Mouse (Mus musculus) liver, postnatal 0 days (tissue): Measurements from ENCODE around the gene Dmtf1. TPM values are rescaled to one million over a fixed set of nuclear protein-coding genes. Genes with fewer than 3 reads are reported as not detected.
"Not testable (repeated sequence)": the region's sequence is repeated elsewhere in the genome, so short reads cannot be mapped to it uniquely, and the experiment has no call there.

Experiments used
- ATAC-seq: fragments of 200-750 bp; cut with Nextera tagmentation; 2 replicates; pipeline ENCODE4 v1.8.0; 2017; ENCODE audit warnings: mild to moderate bottlenecking, moderate library complexity
- DNase-seq: peaks from one replicate; pipeline ENCODE4 v3.0.0-alpha.2; 2016
- H3K27ac ChIP-seq: fragments of 300-500 bp; sonication (generic); 2 replicates; pipeline ENCODE4 v1.5.1; 2014; ENCODE audit warnings: antibody characterized with exemption, moderate library complexity, mild to moderate bottlenecking, low read depth
- H3K27me3 ChIP-seq: fragments of 300-500 bp; sonication (generic); 2 replicates; pipeline ENCODE4 v1.6.1; 2014; ENCODE audit warnings: low read length, control low read depth, mixed read lengths; ENCODE audit not compliant: insufficient read depth
- H3K36me3 ChIP-seq: fragments of 300-500 bp; sonication (generic); replicated peaks from 2 replicates; pipeline ENCODE4 v1.6.1; 2014; ENCODE audit warnings: mild to moderate bottlenecking, control low read depth, low read length, moderate library complexity, mixed read lengths; ENCODE audit not compliant: insufficient read depth
- H3K4me1 ChIP-seq: fragments of 300-500 bp; sonication (generic); 2 replicates; pipeline ENCODE4 v1.6.1; 2014; ENCODE audit warnings: antibody characterized with exemption, mild to moderate bottlenecking, control low read depth; ENCODE audit not compliant: insufficient read depth
- H3K4me2 ChIP-seq: fragments of 300-500 bp; sonication (generic); 2 replicates; pipeline ENCODE4 v1.6.1; 2014; ENCODE audit warnings: low read depth, mild to moderate bottlenecking, low read length, moderate library complexity, mixed read lengths
- H3K4me3 ChIP-seq: fragments of 300-500 bp; sonication (generic); 2 replicates; pipeline ENCODE4 v1.5.1; 2014; ENCODE audit warnings: low read depth, low read length
- H3K9ac ChIP-seq: fragments of 300-500 bp; sonication (generic); replicated peaks from 2 replicates; pipeline ENCODE4 v1.6.1; 2014; ENCODE audit warnings: mild to moderate bottlenecking, moderate library complexity
- H3K9me3 ChIP-seq: fragments of 300-500 bp; sonication (generic); 2 replicates; pipeline ENCODE4 v1.6.1; 2016; ENCODE audit warnings: mild to moderate bottlenecking, control low read depth, low read length, mixed read lengths
- CTCF ChIP-seq: sonication (generic); IDR thresholded peaks from 2 replicates; pipeline ENCODE4 v1.5.1; 2016; ENCODE audit warnings: antibody characterized with exemption, low read depth
- EP300 ChIP-seq: IDR thresholded peaks from 2 replicates; pipeline ENCODE4 v1.6.1; 2016; ENCODE audit warnings: antibody characterized with exemption, low read depth, mild to moderate bottlenecking
- WGBS: fragments of 180-500 bp; shearing (Covaris S2); extraction: QIAGEN DNeasy Blood & Tissue Kit; methylation state at CpG from one replicate; pipeline ENCODE4 v1.1.7; 2014; ENCODE audit not compliant: insufficient replicate concordance; 5-methylcytosine and 5-hydroxymethylcytosine counted together
- polyA plus RNA-seq: library from polyadenylated mRNA; unstranded; fragments of >200 nt; fragmentation: Nextera tagmentation; extraction: Ambion mirVana; gene quantifications from 2 replicates; pipeline ENCODE4 v1.2.1, GENCODE M21; 2015

Dmtf1 gene
- polyA plus RNA-seq: 6.3 and 7.6 TPM in 2 replicates

DNA sequence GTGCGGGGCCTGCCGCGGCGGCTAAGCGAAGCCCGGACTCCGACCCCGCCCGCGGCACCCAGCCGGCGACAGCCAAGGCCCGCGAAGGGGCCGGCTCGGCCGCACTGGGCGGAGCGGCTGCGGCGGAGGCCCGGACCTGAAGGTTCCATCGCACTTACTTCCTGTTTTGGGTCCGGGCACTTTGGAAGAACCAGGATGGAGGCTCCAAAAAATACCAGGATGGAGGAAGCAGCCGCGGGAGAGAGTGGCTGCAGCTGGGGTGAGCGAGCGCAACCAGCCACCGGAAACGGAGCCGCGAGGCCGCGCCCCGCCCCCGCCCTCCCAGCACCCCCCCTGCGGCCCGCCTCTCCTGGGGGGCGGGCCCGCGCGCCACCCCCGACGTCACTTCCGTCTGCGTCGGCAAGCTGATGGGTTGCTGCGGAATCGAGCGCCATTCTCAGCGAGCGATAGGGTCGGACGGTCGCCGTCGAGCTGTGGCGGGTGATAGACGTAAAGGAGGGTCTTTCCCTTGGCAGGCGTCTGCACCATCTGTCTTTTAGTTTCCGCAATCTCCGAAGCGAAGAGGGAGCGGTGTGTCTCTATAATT, at the start of gene Dmtf1:
Gene Dmtf1 (minus strand): TSS at position 321 of the 586 bp plus-strand sequence.
- peaks cover 17% of the 10 kb centered on the region for H3K4me1 ChIP-seq
- H3K4me3 ChIP-seq: peak within 1 kb of the TSS; percentile 87
- ATAC-seq: peak; percentile 97
- H3K9ac ChIP-seq: peak within 1 kb of the TSS; percentile 96
- TF ChIP-seq EP300 (no peak), CTCF (no peak)
- H3K4me2 ChIP-seq: peak within 1 kb of the TSS; percentile 87
- 2% methylated on average over 62 of the region's 64 CpGs for WGBS
- H3K27me3 ChIP-seq: no peaks in the 10 kb centered on the region
- DNase-seq: peak; percentile 94
- peak within 1 kb of the TSS; percentile 98 for H3K27ac ChIP-seq
- H3K9me3 ChIP-seq: no peaks in the 10 kb centered on the region
- no peaks in the 10 kb centered on the region for H3K36me3 ChIP-seq

DNA sequence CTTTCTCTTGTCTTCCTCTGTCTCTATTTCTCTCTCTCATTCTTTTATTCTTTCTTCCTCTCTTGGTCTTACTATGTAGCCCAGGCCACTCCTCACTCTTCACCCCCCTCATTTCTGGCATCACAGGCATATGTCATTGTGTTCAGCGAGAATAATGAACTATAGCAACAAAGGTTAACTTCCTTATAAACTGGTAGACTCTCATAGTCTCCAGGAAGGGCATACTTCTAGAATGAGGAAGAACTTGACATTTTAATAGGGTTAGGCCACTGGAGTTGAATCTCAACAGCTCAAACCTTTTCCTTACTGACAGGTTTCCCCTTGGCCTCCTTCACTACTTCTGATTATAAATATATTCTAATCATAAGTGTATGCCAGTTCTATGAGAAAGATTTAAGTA, 24.9 kb upstream of the Dmtf1 start:
- no peak for DNase-seq
- Histone ChIP-seq H3K9ac (no peak overlapping the region), H3K4me1 (no peaks in the 10 kb centered on the region), H3K4me2 (no peak overlapping the region), H3K27me3 (no peaks in the 10 kb centered on the region), H3K36me3 (no peaks in the 10 kb centered on the region), H3K4me3 (no peak overlapping the region), H3K9me3 (no peaks in the 10 kb centered on the region), H3K27ac (no peak overlapping the region)
- no peak for ATAC-seq
- WGBS: 27% methylated on average over 1 of the region's 1 CpGs
- TF ChIP-seq CTCF (no peak), EP300 (no peak)

DNA sequence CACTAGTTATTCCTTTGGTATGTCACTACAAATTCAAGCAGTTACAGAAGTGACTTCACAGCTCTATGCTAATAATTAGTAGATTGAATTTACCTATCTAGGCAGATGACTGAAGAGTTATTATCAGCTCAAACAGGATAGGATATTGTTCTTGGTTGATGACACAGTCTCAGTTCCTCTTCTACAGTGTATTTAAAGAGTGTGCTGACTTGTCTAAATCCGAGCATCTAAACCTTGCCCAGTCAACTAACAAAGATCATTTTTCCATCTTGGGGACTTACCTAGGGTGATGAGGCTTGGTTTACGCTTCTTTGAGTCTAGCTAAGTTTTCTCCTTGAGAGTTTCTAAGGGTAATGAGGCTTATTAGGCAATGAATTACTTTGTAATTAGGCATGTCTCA, 11.7 kb upstream of the Dmtf1 start:
- WGBS: 58% methylated on average over 2 of the region's 2 CpGs
- no peak overlapping the region for H3K9ac ChIP-seq
- H3K4me3 ChIP-seq: no peak overlapping the region
- no peaks in the 10 kb centered on the region for H3K9me3 ChIP-seq
- H3K27ac ChIP-seq: no peak overlapping the region
- ATAC-seq: no peak
- TF ChIP-seq CTCF (no peak), EP300 (no peak)
- H3K4me1 ChIP-seq: no peaks in the 10 kb centered on the region
- no peak overlapping the region for H3K4me2 ChIP-seq
- no peaks in the 10 kb centered on the region for H3K36me3 ChIP-seq
- no peak for DNase-seq
- H3K27me3 ChIP-seq: no peaks in the 10 kb centered on the region

DNA sequence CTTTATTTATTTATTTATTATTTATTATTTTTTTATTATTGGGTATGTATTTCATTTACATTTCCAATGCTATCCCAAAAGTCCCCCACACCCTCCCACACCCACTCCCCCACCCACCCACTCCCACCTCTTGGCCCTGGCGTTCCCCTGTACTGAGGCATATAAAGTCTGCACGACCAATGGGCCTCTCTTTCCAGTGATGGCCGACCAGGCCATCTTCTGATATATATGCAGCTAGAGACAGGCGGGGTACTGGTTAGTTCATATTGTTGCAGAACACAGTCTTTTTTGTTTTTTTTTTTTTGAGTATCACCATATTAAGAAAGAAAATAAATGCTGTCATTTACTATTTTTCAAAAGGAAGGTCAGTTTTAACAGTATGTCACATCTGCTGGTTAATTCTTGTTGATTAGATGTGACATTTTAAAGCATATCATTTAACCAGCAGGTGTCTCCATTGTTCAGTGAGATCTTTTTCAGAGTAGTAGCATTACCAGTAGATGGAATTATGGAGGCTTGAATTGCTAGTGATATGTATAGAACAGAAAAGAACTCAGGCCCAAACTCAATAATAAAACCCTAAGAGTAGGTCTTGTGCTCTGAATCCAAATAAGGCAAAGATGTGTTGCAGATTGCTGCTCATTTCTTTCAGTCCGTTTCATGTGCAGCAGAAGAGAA, 7.9 kb upstream of the Dmtf1 start:
- ATAC-seq, H3K4me1 ChIP-seq, H3K4me3 ChIP-seq, H3K36me3 ChIP-seq, H3K27me3 ChIP-seq, H3K4me2 ChIP-seq, H3K9me3 ChIP-seq, H3K9ac ChIP-seq, H3K27ac ChIP-seq, DNase-seq: not testable (repeated sequence)
- WGBS: 77% methylated on average over 4 of the region's 5 CpGs
- peak; percentile 55 for TF ChIP-seq CTCF

DNA sequence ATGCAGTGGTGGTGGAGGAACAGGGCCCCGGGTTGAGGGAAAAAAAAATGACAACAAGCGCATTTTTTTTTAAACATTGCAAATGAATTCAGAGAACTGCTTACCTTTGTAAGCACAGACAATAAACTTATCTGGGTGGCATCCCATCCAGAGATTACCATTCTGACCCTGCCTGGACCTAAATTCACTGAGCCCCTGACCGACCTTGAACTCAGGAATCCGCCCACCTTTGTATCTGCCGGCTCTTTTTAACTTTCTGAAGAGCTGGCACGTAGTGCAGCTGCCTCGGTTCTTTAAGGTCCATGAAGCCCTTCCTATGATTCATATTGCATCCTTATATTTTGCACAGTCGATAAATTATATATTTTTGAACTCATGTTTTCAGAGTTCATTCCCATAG, 4.8 kb upstream of the Dmtf1 start:
- no peak overlapping the region for H3K9ac ChIP-seq
- DNase-seq (no peak), ATAC-seq (no peak)
- TF ChIP-seq CTCF (no peak), EP300 (no peak)
- H3K27ac ChIP-seq: no peak overlapping the region
- peaks cover 7% of the 10 kb centered on the region for H3K4me1 ChIP-seq
- no peaks in the 10 kb centered on the region for H3K27me3 ChIP-seq
- no peak overlapping the region for H3K4me3 ChIP-seq
- no peaks in the 10 kb centered on the region for H3K9me3 ChIP-seq
- no peak overlapping the region for H3K4me2 ChIP-seq
- WGBS: 63% methylated on average over 8 of the region's 8 CpGs
- no peaks in the 10 kb centered on the region for H3K36me3 ChIP-seq

DNA sequence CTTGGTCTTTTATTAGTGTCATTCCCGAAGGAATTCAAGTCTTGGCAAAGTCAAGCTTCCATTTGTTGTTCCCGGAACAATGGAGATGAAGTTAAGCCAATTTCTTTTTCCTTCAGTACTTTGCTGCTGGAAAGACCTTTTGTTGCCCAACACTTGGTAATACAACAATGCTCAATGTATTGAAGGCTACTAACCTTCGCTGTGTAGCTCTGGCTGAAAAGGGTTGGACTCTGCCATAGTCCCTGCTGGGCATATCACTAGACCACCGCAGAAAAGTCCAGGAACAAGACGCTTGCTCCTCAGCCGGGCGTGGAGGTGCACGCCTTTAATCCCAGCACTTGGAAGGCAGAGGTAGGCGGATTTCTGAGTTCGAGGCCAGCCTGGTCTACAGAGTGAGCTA, 3.6 kb upstream of the Dmtf1 start:
- H3K9me3 ChIP-seq, H3K27ac ChIP-seq, H3K4me2 ChIP-seq, H3K36me3 ChIP-seq, ATAC-seq, H3K4me1 ChIP-seq, DNase-seq, H3K27me3 ChIP-seq, H3K4me3 ChIP-seq, H3K9ac ChIP-seq: not testable (repeated sequence)
- WGBS: 88% methylated on average over 10 of the region's 10 CpGs

DNA sequence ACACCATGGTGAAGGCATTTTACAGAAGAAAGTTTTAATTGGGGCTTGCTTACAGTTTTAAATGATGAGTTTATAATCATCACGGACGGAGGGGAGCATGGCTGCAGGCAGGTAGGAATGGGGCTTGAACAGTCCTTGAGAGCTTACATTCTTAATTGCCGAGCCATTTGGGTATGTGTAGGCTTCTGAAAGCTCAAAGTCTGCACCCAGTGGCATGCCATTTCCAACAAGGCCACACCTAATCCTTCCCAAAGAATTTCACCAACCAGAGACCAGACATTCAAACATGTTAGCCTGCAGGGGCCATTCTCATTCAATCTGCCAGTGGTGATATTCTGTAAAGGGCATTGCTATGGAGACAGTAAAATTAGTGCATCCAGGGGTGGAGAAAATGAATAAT, 1.8 kb upstream of the Dmtf1 start:
- Histone ChIP-seq H3K27me3 (no peaks in the 10 kb centered on the region), H3K4me3 (no peak overlapping the region), H3K9me3 (no peaks in the 10 kb centered on the region), H3K27ac (no peak overlapping the region), H3K4me2 (no peak overlapping the region), H3K4me1 (peaks cover 14% of the 10 kb centered on the region), H3K9ac (no peak overlapping the region), H3K36me3 (no peaks in the 10 kb centered on the region)
- ATAC-seq (no peak), DNase-seq (no peak)
- TF ChIP-seq CTCF (no peak), EP300 (no peak)
- 89% methylated on average over 3 of the region's 3 CpGs for WGBS
